Mouse (Mus musculus): ENCODE measurements around the gene Nat8l. TPM values are rescaled to one million over a fixed set of nuclear protein-coding genes. Genes with fewer than 3 reads are reported as not detected.
A peak's percentile ranks its signal among the peaks of the same experiment; 100 is the strongest.
"Not testable (repeated sequence)": the region's sequence is repeated elsewhere in the genome, so short reads cannot be mapped to it uniquely, and the experiment has no call there.

The Nat8l gene
- 5.8 and 6.0 TPM in 2 replicates for polyA plus RNA-seq (2015; fragmentation: Nextera tagmentation; extraction: Ambion mirVana)

DNA sequence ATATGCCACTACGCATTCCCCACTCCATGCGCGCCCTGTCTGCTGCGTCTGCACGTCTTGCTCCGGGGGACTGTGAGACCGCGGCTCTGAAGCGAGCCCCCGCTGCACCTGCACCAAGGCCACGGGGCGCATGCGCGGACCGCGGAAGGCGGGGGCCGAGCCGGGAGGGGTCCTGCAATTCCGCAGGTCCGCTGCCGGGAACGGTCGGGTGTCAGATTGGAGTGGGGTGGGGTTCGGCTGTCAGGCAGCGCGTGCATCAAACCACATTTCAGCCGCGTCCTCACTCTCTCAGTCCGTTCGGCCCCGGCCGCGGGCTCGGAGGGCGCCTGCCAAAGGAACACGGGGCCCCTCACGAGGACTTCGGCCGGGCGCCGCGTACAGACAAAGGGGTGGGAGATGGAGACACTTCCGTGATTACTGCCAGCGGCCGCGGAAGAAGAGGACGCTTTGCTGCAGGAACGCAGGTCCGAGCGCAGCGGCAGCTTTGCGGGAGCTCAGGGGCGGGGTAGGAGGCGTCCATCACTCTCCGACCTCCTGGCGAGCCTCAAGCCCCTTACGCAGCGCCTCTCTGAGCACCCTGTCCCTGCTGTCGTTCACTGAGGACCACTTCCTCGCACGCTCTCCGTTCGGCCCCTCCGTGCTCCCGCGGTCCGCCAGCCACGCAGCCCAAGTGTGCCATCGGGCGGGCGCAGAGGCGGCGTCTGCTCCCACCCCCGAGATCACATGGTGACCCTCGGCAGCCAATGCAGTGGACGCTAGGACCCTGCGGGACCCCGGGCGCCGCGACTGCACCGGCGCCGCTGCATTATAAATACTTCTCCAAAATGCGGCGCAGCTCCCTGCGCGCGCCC is at the start of gene Nat8l:
TSS of gene Nat8l (plus strand) at position 142 of the 851 bp plus-strand sequence.
- peak within 1 kb of the TSS; percentile 83 for H3K4me2 ChIP-seq
- H3K27me3 ChIP-seq (replicated peaks): no peaks in the 10 kb centered on the region
- H3K9ac ChIP-seq: peak within 1 kb of the TSS; percentile 98
- peak within 1 kb of the TSS; percentile 99 for H3K4me3 ChIP-seq
- peak; percentile 94 for ATAC-seq (replicated peaks)
- H3K9me3 ChIP-seq: no peaks in the 10 kb centered on the region
- peaks cover 40% of the 10 kb centered on the region for H3K4me1 ChIP-seq
- H3K27ac ChIP-seq: peak within 1 kb of the TSS; percentile 100
- peaks cover 6% of the 10 kb centered on the region; the same call in 1 of the 2 replicates for H3K36me3 ChIP-seq (replicated peaks)
- under 1% methylated on average over 90 of the region's 90 CpGs for WGBS

DNA sequence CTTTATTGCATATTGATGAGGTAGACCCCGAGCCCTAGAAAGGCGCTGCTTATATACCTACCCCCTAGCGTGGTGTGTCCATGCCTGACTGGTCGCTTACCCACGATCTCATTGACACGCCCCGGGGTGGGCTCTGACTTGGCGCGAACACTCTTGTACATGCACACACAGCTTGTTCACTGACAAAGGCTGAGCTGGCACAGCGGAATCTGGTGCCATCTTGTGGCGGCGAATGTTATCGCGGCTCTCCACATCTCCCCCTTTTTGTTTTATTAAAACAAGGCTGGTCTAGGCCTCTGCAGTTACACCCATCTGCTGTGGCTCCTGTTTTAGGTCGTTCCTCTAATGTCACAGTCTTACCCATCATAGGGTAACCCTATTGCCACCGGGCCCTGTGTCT is 48.7 kb upstream of the Nat8l start:
- not testable (repeated sequence) for H3K27ac ChIP-seq; H3K4me1 ChIP-seq; H3K9ac ChIP-seq; ATAC-seq (replicated peaks); H3K9me3 ChIP-seq; H3K4me2 ChIP-seq; H3K36me3 ChIP-seq (replicated peaks); H3K4me3 ChIP-seq; H3K27me3 ChIP-seq (replicated peaks)
- WGBS: 83% methylated on average over 16 of the region's 16 CpGs

DNA sequence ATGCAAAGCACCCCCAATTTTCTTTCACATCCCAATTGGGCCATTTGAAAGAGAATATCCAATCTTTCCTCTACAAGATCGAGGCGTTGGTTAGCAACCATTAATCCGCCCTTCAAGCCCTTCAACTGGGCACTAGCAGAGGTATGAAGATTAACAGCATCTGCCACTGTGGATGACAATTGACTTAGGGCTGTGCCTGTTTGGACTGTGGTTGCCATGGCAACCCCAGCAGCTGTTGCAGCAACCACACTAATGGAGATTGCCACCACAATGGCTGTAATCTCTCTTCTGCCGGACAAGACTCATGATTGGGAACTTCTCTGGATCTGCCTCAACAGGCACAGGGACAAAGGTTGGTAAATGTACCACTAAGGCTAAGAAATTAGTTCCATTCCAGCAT is 47.5 kb upstream of the Nat8l start:
- WGBS: 48% methylated on average over 4 of the region's 4 CpGs
- H3K27me3 ChIP-seq (replicated peaks): no peaks in the 10 kb centered on the region

DNA sequence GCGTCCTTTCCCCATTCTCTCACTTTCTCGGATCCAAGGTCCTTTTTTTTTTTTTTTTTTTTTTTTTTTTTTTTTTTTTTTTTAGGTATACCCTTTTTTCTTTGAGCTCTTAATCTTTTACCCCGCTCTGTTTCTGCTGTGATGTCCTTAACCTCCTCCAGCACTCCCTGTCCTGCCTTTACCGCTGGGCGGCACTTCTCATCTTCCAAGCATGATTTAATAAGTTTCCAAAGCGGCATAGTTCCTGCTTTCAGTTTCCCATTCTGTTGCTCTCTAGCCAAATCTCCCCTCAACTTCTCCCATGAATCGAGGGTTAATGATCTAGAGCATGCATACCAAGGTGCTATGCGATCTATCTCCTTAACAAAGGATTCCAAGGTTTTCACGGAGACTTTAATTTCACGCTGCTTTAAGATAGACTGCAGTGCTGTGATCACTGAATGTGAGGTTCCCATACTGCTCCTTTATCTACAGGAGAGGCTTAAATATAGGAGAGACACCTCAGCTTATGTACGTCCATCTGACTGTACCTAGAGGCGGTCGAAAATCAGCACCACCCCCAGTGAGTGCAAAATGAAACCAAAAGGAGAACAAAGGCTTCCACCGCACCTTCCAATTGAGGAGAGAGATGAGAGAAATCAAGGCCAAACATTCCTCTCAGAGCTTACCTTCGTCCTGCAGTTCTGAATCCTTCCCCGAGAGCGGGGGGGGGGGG is 42.2 kb upstream of the Nat8l start:
- no peaks in the 10 kb centered on the region for H3K4me1 ChIP-seq
- WGBS: 78% methylated on average over 17 of the region's 17 CpGs
- peak overlapping the region; percentile 27 for H3K4me3 ChIP-seq
- peak overlapping the region; percentile 35 for H3K4me2 ChIP-seq
- peaks cover 3% of the 10 kb centered on the region; the same call in 1 of the 2 replicates for H3K9me3 ChIP-seq
- no peak overlapping the region for H3K9ac ChIP-seq
- no peaks in the 10 kb centered on the region for H3K27me3 ChIP-seq (replicated peaks)
- no peaks in the 10 kb centered on the region for H3K36me3 ChIP-seq (replicated peaks)
- ATAC-seq (replicated peaks): no peak
- H3K27ac ChIP-seq: no peak overlapping the region

More for the DNA sequence above, 47.5 kb upstream of the Nat8l start:
- 0 out of 2 replicates have a peak overlapping the region, but pooled peaks have one; percentile 15 for H3K27ac ChIP-seq
- H3K9me3 ChIP-seq: peaks cover 7% of the 10 kb centered on the region; the same call in 1 of the 2 replicates
- ATAC-seq (replicated peaks): no peak
- H3K4me3 ChIP-seq: no peak overlapping the region
- H3K36me3 ChIP-seq (replicated peaks): no peaks in the 10 kb centered on the region
- H3K4me1 ChIP-seq: no peaks in the 10 kb centered on the region
- no peak overlapping the region for H3K9ac ChIP-seq
- no peak overlapping the region for H3K4me2 ChIP-seq

DNA sequence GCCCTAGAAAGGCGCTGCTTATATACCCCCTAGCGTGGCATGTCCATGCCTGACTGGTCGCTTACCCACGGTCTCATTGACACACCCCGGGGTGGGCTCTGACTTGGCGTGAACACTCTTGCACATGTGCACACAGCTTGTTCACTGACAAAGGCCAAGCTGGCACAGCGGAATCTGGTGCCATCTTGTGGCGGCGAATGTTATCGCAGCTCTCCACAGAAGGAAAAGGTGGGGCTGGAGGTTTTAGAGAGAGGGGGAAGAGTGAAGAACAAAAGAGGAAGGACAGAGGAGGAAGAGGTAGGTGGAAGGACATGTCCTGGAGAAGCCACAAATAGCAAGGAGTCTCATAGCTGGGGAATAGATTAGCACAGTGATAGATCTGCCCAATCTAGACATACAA is 41.4 kb upstream of the Nat8l start:
- peak overlapping the region; percentile 27 for H3K4me3 ChIP-seq
- 30% methylated on average over 10 of the region's 10 CpGs for WGBS

DNA sequence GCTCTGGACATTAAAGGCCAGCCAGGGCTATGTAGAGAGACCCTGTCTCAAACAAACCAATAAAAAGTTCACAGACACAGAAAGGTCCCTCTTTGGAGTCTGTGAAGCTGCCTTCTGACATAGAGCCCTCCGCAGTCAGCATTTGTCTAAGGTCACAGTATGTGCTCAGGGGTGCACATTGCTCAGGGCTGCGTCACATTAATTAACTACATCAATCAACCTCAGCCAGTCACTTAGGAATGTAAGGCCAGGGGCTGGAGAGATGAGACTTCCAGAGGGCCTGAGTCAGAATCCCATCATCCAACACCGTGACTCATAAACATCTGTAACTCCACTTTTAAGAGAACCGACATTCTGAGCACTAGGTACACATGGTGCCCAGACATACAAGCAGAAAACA is 39.9 kb upstream of the Nat8l start:
- no peaks in the 10 kb centered on the region for H3K4me1 ChIP-seq
- H3K4me3 ChIP-seq: no peak overlapping the region
- no peak overlapping the region for H3K9ac ChIP-seq
- H3K27ac ChIP-seq: no peak overlapping the region
- no peaks in the 10 kb centered on the region for H3K27me3 ChIP-seq (replicated peaks)
- ATAC-seq (replicated peaks): no peak
- no peaks in the 10 kb centered on the region for H3K36me3 ChIP-seq (replicated peaks)
- peaks cover 3% of the 10 kb centered on the region; the same call in 1 of the 2 replicates for H3K9me3 ChIP-seq
- WGBS: 94% methylated on average over 4 of the region's 4 CpGs
- no peak overlapping the region for H3K4me2 ChIP-seq

More for the DNA sequence above, 41.4 kb upstream of the Nat8l start:
- Histone ChIP-seq H3K9me3 (peaks cover 3% of the 10 kb centered on the region; the same call in 1 of the 2 replicates), H3K27me3 (replicated peaks) (no peaks in the 10 kb centered on the region), H3K4me1 (no peaks in the 10 kb centered on the region), H3K4me2 (peak overlapping the region; percentile 35), H3K27ac (no peak overlapping the region), H3K36me3 (replicated peaks) (no peaks in the 10 kb centered on the region), H3K9ac (no peak overlapping the region)
- peak; percentile 86 for ATAC-seq (replicated peaks)

DNA sequence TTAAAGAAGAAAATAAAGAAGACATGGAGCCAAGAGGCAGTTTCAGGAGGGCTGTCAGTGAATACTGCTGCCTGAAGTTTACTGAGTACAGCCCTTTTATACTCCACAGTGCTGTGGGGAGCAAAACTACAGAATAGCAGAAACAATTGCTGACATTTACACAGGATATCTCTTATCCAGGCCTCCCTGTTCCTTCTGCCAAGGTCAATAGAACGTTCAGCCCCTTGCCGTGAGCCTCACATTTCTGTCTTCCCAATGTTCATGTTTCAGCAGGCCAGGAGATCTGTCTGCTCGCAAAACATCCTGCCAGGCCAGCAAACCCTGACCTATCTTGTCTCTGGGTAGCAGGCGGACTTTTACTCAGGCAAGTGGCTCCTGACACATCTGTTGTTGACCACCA is 36.4 kb upstream of the Nat8l start:
- H3K4me3 ChIP-seq: no peak overlapping the region
- 80% methylated on average over 4 of the region's 4 CpGs for WGBS
- ATAC-seq (replicated peaks): no peak
- no peaks in the 10 kb centered on the region for H3K4me1 ChIP-seq
- H3K27me3 ChIP-seq (replicated peaks): no peaks in the 10 kb centered on the region
- no peak overlapping the region for H3K9ac ChIP-seq
- no peak overlapping the region for H3K4me2 ChIP-seq
- no peak overlapping the region for H3K27ac ChIP-seq
- H3K36me3 ChIP-seq (replicated peaks): no peaks in the 10 kb centered on the region
- no peaks in the 10 kb centered on the region for H3K9me3 ChIP-seq

DNA sequence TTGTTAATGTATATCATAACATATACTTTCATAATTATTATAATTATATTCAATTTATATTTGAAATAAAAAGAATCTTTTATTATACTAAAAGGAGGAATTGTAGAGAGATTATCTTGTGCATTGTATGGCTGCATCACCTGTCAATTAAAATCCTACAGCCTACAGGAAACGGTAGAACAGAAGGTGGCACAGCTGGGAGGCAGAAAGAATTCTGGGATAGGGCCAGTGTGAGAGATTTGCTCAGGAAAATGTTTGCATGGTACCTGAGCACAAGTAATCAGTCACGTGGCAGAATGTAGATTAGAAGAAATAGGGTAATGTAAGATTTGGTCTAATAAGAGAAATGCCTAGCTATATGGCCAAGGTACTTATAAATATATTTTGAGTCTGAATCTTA is 21.0 kb upstream of the Nat8l start:
- H3K4me3 ChIP-seq: no peak overlapping the region
- no peaks in the 10 kb centered on the region for H3K27me3 ChIP-seq (replicated peaks)
- H3K27ac ChIP-seq: no peak overlapping the region
- no peak for ATAC-seq (replicated peaks)
- 59% methylated on average over 2 of the region's 2 CpGs for WGBS
- H3K9ac ChIP-seq: no peak overlapping the region
- no peaks in the 10 kb centered on the region for H3K9me3 ChIP-seq
- H3K4me2 ChIP-seq: no peak overlapping the region
- no peaks in the 10 kb centered on the region for H3K4me1 ChIP-seq
- no peaks in the 10 kb centered on the region for H3K36me3 ChIP-seq (replicated peaks)

DNA sequence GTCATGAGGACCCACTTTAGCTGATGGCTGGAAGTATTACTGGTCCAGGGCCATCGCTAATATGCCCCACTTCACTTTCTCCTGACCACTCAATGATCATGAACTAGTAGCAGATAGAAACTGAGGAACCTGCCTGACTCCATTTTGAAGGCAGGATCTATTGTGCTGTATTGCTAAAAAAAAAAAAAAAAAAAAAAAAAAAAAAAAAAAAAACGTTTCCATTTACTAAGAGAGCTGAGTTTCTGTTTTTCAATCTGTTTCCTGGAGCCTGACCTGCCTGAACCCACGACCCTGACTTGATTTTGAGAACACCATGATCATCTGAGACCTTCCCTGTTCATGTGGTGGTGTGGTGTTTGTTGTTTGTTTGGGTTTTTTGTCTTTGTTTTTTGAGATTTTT is 19.5 kb upstream of the Nat8l start:
- Histone ChIP-seq H3K4me1 (no peaks in the 10 kb centered on the region), H3K27ac (no peak overlapping the region), H3K4me3 (no peak overlapping the region), H3K9ac (no peak overlapping the region), H3K36me3 (replicated peaks) (no peaks in the 10 kb centered on the region), H3K27me3 (replicated peaks) (no peaks in the 10 kb centered on the region), H3K9me3 (no peaks in the 10 kb centered on the region), H3K4me2 (no peak overlapping the region)
- no peak for ATAC-seq (replicated peaks)
- 44% methylated on average over 3 of the region's 3 CpGs for WGBS

DNA sequence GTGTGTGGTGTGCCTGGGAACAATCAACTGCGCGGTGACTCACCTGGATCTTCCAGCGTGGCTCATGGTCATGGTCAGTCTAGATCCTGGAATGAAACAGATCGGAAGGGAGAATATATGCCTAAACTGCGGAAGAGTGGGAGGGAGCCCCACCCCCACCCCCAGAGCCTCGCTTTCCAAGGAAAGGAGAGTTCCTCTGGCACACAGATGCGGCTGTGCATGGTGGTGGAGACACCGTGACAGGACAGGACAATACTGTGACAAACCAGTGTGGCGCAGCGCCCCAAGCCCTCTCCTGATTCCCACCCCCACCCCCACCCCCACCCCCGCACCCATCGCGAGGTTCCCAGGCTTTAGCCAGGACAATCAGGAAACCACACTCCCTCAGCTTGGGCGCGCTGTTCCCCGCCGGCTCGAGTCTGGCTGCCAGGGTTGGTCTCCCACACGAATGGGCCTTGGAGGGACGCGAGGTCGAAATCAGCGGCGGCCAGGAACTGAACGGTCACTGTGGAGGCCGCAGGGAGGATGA is 13.0 kb upstream of the Nat8l start:
- Histone ChIP-seq H3K4me2 (peak overlapping the region; percentile 70), H3K9me3 (no peaks in the 10 kb centered on the region)
- 2% methylated on average over 26 of the region's 26 CpGs for WGBS

DNA sequence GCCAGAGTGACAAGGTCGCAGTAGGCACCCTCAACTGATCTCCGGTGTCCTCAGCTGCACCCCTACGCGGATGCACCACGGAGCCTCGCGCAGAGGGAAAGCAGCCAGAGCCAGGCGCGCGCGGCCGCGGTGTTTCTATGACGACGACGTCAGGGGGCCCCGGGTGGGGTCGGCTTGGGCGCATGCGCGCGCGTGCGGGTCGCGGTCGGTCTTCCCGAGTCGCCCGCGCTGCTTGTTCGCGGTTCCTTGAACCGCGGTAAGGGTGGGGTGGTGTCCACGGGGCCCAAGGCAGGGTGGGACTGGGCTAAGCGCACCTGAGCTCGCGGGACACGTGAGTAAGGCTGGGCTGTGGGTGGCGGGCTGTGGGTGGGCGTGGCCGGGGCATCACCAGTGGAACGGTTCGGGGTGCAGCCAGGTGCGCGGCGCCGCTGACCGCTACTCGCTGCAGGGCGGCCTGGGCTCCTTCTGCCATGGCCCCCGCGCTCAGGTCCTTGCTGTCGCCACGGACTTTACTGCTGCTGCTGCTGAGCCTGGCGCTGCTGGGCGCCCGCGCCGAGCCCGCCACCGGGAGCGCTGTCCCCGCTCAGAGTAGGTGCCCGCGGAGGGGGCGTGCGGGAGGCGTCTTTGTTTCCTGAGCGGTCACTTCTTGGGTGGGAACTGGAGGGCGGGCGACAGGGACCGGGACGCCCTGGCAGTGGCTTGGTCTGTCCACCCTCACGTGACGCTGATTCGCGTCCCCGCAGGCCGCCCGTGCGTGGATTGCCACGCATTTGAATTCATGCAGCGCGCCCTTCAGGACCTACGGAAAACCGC is 12.3 kb upstream of the Nat8l start, which contains the start of gene Gm1673:
TSS of gene Gm1673 (plus strand) at position 125 of the 813 bp plus-strand sequence.
- H3K36me3 ChIP-seq (replicated peaks): peaks cover 8% of the 10 kb centered on the region
- ATAC-seq (replicated peaks): peak; percentile 92

More for the DNA sequence above, 13.0 kb upstream of the Nat8l start:
- H3K36me3 ChIP-seq (replicated peaks): peaks cover 8% of the 10 kb centered on the region
- H3K27me3 ChIP-seq (replicated peaks): no peaks in the 10 kb centered on the region
- peak overlapping the region; percentile 94 for H3K27ac ChIP-seq
- peak overlapping the region; percentile 93 for H3K9ac ChIP-seq
- peak overlapping the region; percentile 90 for H3K4me3 ChIP-seq
- H3K4me1 ChIP-seq: peaks cover 39% of the 10 kb centered on the region
- peak; percentile 75 for ATAC-seq (replicated peaks)

More for the DNA sequence above, 12.3 kb upstream of the Nat8l start, which contains the start of gene Gm1673:
- H3K9me3 ChIP-seq: no peaks in the 10 kb centered on the region
- H3K27me3 ChIP-seq (replicated peaks): no peaks in the 10 kb centered on the region
- peak within 1 kb of the TSS; percentile 70 for H3K4me2 ChIP-seq
- under 1% methylated on average over 88 of the region's 88 CpGs for WGBS
- H3K9ac ChIP-seq: peak within 1 kb of the TSS; percentile 93
- H3K27ac ChIP-seq: peak within 1 kb of the TSS; percentile 94
- peak within 1 kb of the TSS; percentile 90 for H3K4me3 ChIP-seq
- H3K4me1 ChIP-seq: peaks cover 39% of the 10 kb centered on the region

Measured in midbrain, embryonic 15.5 days (tissue).